ENCODE assay signal across 8 mouse cellular contexts in the genomic region with DNA sequence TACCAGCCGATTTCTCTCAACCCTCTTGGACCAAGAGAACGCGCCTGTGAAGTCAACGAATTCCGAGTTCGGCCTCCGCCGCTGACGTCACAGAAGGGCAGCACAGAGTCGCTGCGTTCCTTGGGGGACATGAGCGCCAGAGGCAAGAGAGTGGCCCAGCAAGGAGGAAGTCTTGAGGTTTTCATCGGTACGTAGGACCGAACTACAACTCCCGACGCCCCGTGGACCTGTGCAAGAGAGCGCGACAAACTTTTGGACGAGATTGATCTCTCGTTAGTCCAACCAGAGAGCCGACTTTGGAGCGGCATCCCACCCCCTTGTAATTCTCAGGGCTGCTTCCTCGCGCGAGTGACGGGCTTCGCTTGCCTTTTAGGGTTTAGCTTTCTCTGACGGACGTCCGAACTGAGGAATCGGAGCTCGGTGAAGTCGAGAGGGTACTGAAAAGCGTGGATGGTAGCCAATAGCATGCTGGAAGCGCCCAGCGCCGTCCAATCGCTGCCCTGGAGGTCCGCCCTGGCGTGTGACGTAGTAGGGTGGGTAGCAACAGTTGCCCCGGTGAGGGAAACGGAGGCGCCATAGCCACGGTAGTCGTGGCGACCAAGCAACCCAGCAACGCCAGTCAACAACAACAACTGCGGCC. TPM values are rescaled to one million over a fixed set of nuclear protein-coding genes. Genes with fewer than 3 reads are reported as not detected.
A peak's percentile ranks its signal among the peaks of the same experiment; 100 is the strongest.
DNase-seq lines count a peak whose midpoint lies in the region; ATAC-seq and TF ChIP-seq lines count a peak whose summit lies in the region.

A gene (plus strand): TSS at position 544 of the 640 bp plus-strand sequence.

- TF ChIP-seq POLR2A in kidney, adult 2 months (IDR thresholded peaks at IDR 0.05; ENCODE audit: low read depth, low read length) = peak; percentile 40
- peak; percentile 81 for TF ChIP-seq POLR2A in spleen, adult 2 months (IDR thresholded peaks at IDR 0.05; ENCODE audit: low read depth, low read length)

- no peaks in the 10 kb centered on the region for H3K9me3 ChIP-seq in embryonic facial prominence, embryonic 13.5 days
- no peaks in the 10 kb centered on the region for H3K9me3 ChIP-seq in limb, embryonic 12.5 days
- H3K9me3 ChIP-seq in midbrain, embryonic 15.5 days = no peaks in the 10 kb centered on the region

- no peak for TF ChIP-seq CTCF in kidney, adult 2 months (conservative IDR thresholded peaks at IDR 0.05; ENCODE audit: insufficient read depth, insufficient read length, low read depth, low read length)
- TF ChIP-seq CTCF in spleen, adult 2 months (IDR thresholded peaks at IDR 0.05; ENCODE audit: extremely low read depth, insufficient read depth, insufficient read length, insufficient replicate concordance) = no peak

- peak; percentile 99 for DNase-seq in 3134 (ENCODE audit: extremely low read depth, insufficient read length, low spot score)
- DNase-seq in adrenal gland, postnatal 36 days = peak; percentile 98 to 99
- DNase-seq in heart, adult 18-20 months = peak; percentile 100
- DNase-seq in kidney, adult 2 months = peak; percentile 100
- DNase-seq in spleen, adult 2 months (ENCODE audit: low read depth in 1 of 2, low spot score in 2 of 2) = peak; percentile 99 to 100

- H3K4me1 ChIP-seq in embryonic facial prominence, embryonic 13.5 days = peaks cover 25% of the 10 kb centered on the region
- H3K4me1 ChIP-seq in kidney, adult 2 months (ENCODE audit: control insufficient read depth, insufficient read depth, low read length) = peaks cover 25% of the 10 kb centered on the region
- H3K4me1 ChIP-seq in limb, embryonic 12.5 days (replicated peaks) = peaks cover 23% of the 10 kb centered on the region
- H3K4me1 ChIP-seq in midbrain, embryonic 15.5 days = peaks cover 45% of the 10 kb centered on the region
- H3K4me1 ChIP-seq in spleen, adult 2 months (ENCODE audit: control insufficient read depth, insufficient read depth, insufficient read length) = peaks cover 21% of the 10 kb centered on the region

- peak within 1 kb of the TSS; percentile 95 for H3K27ac ChIP-seq in embryonic facial prominence, embryonic 13.5 days
- peak within 1 kb of the TSS; percentile 72 for H3K27ac ChIP-seq in kidney, adult 2 months (ENCODE audit: insufficient read depth, low read depth, low read length)
- peak within 1 kb of the TSS; percentile 98 for H3K27ac ChIP-seq in limb, embryonic 12.5 days
- peak within 1 kb of the TSS; percentile 97 for H3K27ac ChIP-seq in midbrain, embryonic 15.5 days
- peak within 1 kb of the TSS; percentile 95 for H3K27ac ChIP-seq in spleen, adult 2 months (ENCODE audit: insufficient read depth, low read length)

- peak within 1 kb of the TSS; percentile 76 for H3K4me2 ChIP-seq in embryonic facial prominence, embryonic 13.5 days
- H3K4me2 ChIP-seq in limb, embryonic 12.5 days = peak within 1 kb of the TSS; percentile 68
- H3K4me2 ChIP-seq in midbrain, embryonic 15.5 days = peak within 1 kb of the TSS; percentile 90

- H3K4me3 ChIP-seq in embryonic facial prominence, embryonic 13.5 days = peak within 1 kb of the TSS; percentile 81
- peak within 1 kb of the TSS; percentile 70 for H3K4me3 ChIP-seq in kidney, adult 2 months (ENCODE audit: insufficient read depth, low read depth, low read length)
- peak within 1 kb of the TSS; percentile 91 for H3K4me3 ChIP-seq in limb, embryonic 12.5 days (replicated peaks)
- peak within 1 kb of the TSS; percentile 85 for H3K4me3 ChIP-seq in midbrain, embryonic 15.5 days
- peak within 1 kb of the TSS; percentile 73 for H3K4me3 ChIP-seq in spleen, adult 2 months (ENCODE audit: extremely low read depth, insufficient read depth, insufficient read length)

- peak within 1 kb of the TSS; percentile 83 for H3K9ac ChIP-seq in embryonic facial prominence, embryonic 13.5 days
- peak within 1 kb of the TSS; percentile 86 for H3K9ac ChIP-seq in limb, embryonic 12.5 days (replicated peaks)
- peak within 1 kb of the TSS; percentile 83 for H3K9ac ChIP-seq in midbrain, embryonic 15.5 days

- H3K27me3 ChIP-seq in embryonic facial prominence, embryonic 13.5 days = no peaks in the 10 kb centered on the region
- H3K27me3 ChIP-seq in kidney, adult 2 months (replicated peaks; ENCODE audit: control insufficient read depth, insufficient read depth, low read length) = no peaks in the 10 kb centered on the region
- no peaks in the 10 kb centered on the region for H3K27me3 ChIP-seq in limb, embryonic 12.5 days
- H3K27me3 ChIP-seq in midbrain, embryonic 15.5 days (replicated peaks) = no peaks in the 10 kb centered on the region
- no peaks in the 10 kb centered on the region for H3K27me3 ChIP-seq in spleen, adult 2 months (ENCODE audit: control insufficient read depth, insufficient read depth, low read length)

- H3K36me3 ChIP-seq in embryonic facial prominence, embryonic 13.5 days = no peaks in the 10 kb centered on the region
- H3K36me3 ChIP-seq in kidney, adult 2 months (ENCODE audit: control insufficient read depth, insufficient read depth, low read length) = no peaks in the 10 kb centered on the region
- no peaks in the 10 kb centered on the region for H3K36me3 ChIP-seq in limb, embryonic 12.5 days
- no peaks in the 10 kb centered on the region for H3K36me3 ChIP-seq in midbrain, embryonic 15.5 days (replicated peaks)
- no peaks in the 10 kb centered on the region for H3K36me3 ChIP-seq in spleen, adult 2 months (ENCODE audit: control insufficient read depth, insufficient read depth, low read length)

- WGBS in embryonic facial prominence, embryonic 13.5 days = under 1% methylated on average over 51 of the region's 51 CpGs
- WGBS in kidney, adult 2 months = under 1% methylated on average over 51 of the region's 51 CpGs
- WGBS in limb, embryonic 12.5 days = under 1% methylated on average over 48 of the region's 51 CpGs
- under 1% methylated on average over 51 of the region's 51 CpGs for WGBS in midbrain, embryonic 15.5 days
- under 1% methylated on average over 51 of the region's 51 CpGs for WGBS in spleen, adult 2 months

- ATAC-seq in embryonic facial prominence, embryonic 13.5 days (ENCODE audit: insufficient number of reproducible peaks, insufficient read depth, low FRiP score, low TSS enrichment, low read depth) = peak; percentile 99
- ATAC-seq in limb, embryonic 12.5 days (ENCODE audit: insufficient number of reproducible peaks, insufficient read depth, low FRiP score, low TSS enrichment, low read depth) = peak; percentile 99
- peak; percentile 99 for ATAC-seq in midbrain, embryonic 15.5 days (replicated peaks)

RNA-seq across cellular contexts. Expression of the gene that starts here (rescaled TPM):
- 10 to 100 TPM; 13.2 to 19.9 TPM for total RNA-seq in adrenal gland, postnatal 36 days (2021)
- 8.7 and 10.1 TPM in 2 replicates for polyA plus RNA-seq in embryonic facial prominence, embryonic 13.5 days (2015; fragmentation: Nextera tagmentation; extraction: Ambion mirVana)
- total RNA-seq in heart, adult 18-20 months (2021) = 1 to 10 TPM; 8.3 to 9.1 TPM
- 15.8 and 18.0 TPM in 2 replicates for polyA plus RNA-seq in kidney, adult 2 months (2012; rRNA removed)
- polyA plus RNA-seq in limb, embryonic 12.5 days (2016; fragmentation: Nextera tagmentation; extraction: Ambion mirVana) = 10.1 and 11.1 TPM in 2 replicates
- polyA plus RNA-seq in midbrain, embryonic 15.5 days (2015; fragmentation: Nextera tagmentation; extraction: Ambion mirVana) = 12.4 and 14.0 TPM in 2 replicates
- 45.6 and 58.3 TPM in 2 replicates for polyA plus RNA-seq in spleen, adult 2 months (2012; rRNA removed)

Comparison
In these comparisons a context has a peak if more than half of its experiments do, and no peak if none do; other contexts are left out.
1. Peak in every context shown above with its lines: DNase-seq, ATAC-seq, H3K4me3 ChIP-seq and H3K27ac ChIP-seq.